Mouse (Mus musculus) liver, postnatal 0 days (tissue): ENCODE results near the gene Nf1. TPM values are rescaled to one million over a fixed set of nuclear protein-coding genes. Genes with fewer than 3 reads are reported as not detected.

Experiments used
- ATAC-seq: fragments of 200-750 bp; cut with Nextera tagmentation; 2 replicates; pipeline ENCODE4 v1.8.0; 2017; ENCODE audit warnings: mild to moderate bottlenecking, moderate library complexity
- DNase-seq: peaks from one replicate; pipeline ENCODE4 v3.0.0-alpha.2; 2016
- H3K27ac ChIP-seq: fragments of 300-500 bp; sonication (generic); 2 replicates; pipeline ENCODE4 v1.5.1; 2014; ENCODE audit warnings: antibody characterized with exemption, moderate library complexity, mild to moderate bottlenecking, low read depth
- H3K27me3 ChIP-seq: fragments of 300-500 bp; sonication (generic); 2 replicates; pipeline ENCODE4 v1.6.1; 2014; ENCODE audit warnings: low read length, control low read depth, mixed read lengths; ENCODE audit not compliant: insufficient read depth
- H3K36me3 ChIP-seq: fragments of 300-500 bp; sonication (generic); replicated peaks from 2 replicates; pipeline ENCODE4 v1.6.1; 2014; ENCODE audit warnings: mild to moderate bottlenecking, control low read depth, low read length, moderate library complexity, mixed read lengths; ENCODE audit not compliant: insufficient read depth
- H3K4me1 ChIP-seq: fragments of 300-500 bp; sonication (generic); 2 replicates; pipeline ENCODE4 v1.6.1; 2014; ENCODE audit warnings: antibody characterized with exemption, mild to moderate bottlenecking, control low read depth; ENCODE audit not compliant: insufficient read depth
- H3K4me2 ChIP-seq: fragments of 300-500 bp; sonication (generic); 2 replicates; pipeline ENCODE4 v1.6.1; 2014; ENCODE audit warnings: low read depth, mild to moderate bottlenecking, low read length, moderate library complexity, mixed read lengths
- H3K4me3 ChIP-seq: fragments of 300-500 bp; sonication (generic); 2 replicates; pipeline ENCODE4 v1.5.1; 2014; ENCODE audit warnings: low read depth, low read length
- H3K9ac ChIP-seq: fragments of 300-500 bp; sonication (generic); replicated peaks from 2 replicates; pipeline ENCODE4 v1.6.1; 2014; ENCODE audit warnings: mild to moderate bottlenecking, moderate library complexity
- H3K9me3 ChIP-seq: fragments of 300-500 bp; sonication (generic); 2 replicates; pipeline ENCODE4 v1.6.1; 2016; ENCODE audit warnings: mild to moderate bottlenecking, control low read depth, low read length, mixed read lengths
- CTCF ChIP-seq: sonication (generic); IDR thresholded peaks from 2 replicates; pipeline ENCODE4 v1.5.1; 2016; ENCODE audit warnings: antibody characterized with exemption, low read depth
- EP300 ChIP-seq: IDR thresholded peaks from 2 replicates; pipeline ENCODE4 v1.6.1; 2016; ENCODE audit warnings: antibody characterized with exemption, low read depth, mild to moderate bottlenecking
- WGBS: fragments of 180-500 bp; shearing (Covaris S2); extraction: QIAGEN DNeasy Blood & Tissue Kit; methylation state at CpG from one replicate; pipeline ENCODE4 v1.1.7; 2014; ENCODE audit not compliant: insufficient replicate concordance; 5-methylcytosine and 5-hydroxymethylcytosine counted together
- polyA plus RNA-seq: library from polyadenylated mRNA; unstranded; fragments of >200 nt; fragmentation: Nextera tagmentation; extraction: Ambion mirVana; gene quantifications from 2 replicates; pipeline ENCODE4 v1.2.1, GENCODE M21; 2015

The Nf1 gene
- polyA plus RNA-seq, 1 experiment from 2014 or later, result 2.7 TPM

DNA sequence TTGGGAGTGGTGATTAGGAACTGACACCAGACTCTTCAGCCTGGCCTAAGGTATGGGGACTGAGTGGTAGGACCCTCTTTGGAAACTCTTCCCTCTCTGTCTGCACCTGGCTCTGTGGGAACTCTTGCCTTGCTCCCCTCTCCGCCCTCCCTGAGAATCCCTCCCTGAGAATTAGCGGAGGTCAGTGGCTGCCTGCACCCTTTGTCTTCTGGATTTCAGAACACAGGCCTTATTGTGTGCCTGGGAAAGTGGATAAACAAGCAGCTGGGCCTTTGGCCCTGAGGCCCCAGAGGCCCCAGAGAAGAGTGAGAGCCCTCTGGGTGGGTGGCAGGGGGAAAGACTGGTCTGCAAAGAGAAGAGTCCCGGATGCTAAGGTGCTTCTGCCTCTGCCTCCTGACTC is 273.6 kb downstream of the Nf1 start:
- DNase-seq, result no peak
- Histone ChIP-seq H3K9me3 (no peaks in the 10 kb centered on the region), H3K36me3 (no peaks in the 10 kb centered on the region), H3K4me1 (peaks cover 10% of the 10 kb centered on the region), H3K9ac (no peak overlapping the region), H3K27ac (no peak overlapping the region), H3K27me3 (no peaks in the 10 kb centered on the region), H3K4me2 (no peak overlapping the region), H3K4me3 (no peak overlapping the region)
- no peak for TF ChIP-seq EP300
- TF ChIP-seq CTCF, result no peak
- 74% methylated on average over 3 of the region's 3 CpGs for WGBS
- ATAC-seq, result no peak

DNA sequence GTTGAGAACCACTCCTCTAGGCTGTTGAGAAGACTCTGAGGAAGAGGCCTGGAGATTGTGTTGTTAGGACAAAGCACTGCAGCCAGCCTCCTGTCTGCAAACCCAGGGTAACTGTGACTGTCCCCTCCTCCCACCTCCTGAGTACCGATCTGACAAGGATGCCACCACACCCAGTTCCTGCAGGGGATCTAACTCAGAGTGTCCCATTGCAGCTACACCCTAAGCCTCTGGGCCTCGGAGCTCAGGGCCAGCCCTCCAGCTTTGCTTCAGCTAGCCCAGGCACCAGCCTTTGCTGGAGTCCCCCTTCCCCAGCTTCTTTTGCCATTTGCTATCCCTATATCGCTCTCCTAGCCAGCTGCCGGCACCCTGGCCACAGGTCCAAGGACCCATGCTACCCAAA is 274.2 kb downstream of the Nf1 start:
- no peak for ATAC-seq
- H3K4me3 ChIP-seq, result no peak overlapping the region
- no peak for DNase-seq
- no peak overlapping the region for H3K9ac ChIP-seq
- no peaks in the 10 kb centered on the region for H3K9me3 ChIP-seq
- peaks cover 10% of the 10 kb centered on the region for H3K4me1 ChIP-seq
- WGBS, result 58% methylated on average over 4 of the region's 4 CpGs
- H3K36me3 ChIP-seq, result no peaks in the 10 kb centered on the region
- no peak overlapping the region for H3K4me2 ChIP-seq
- TF ChIP-seq CTCF (no peak), EP300 (no peak)
- no peaks in the 10 kb centered on the region for H3K27me3 ChIP-seq
- H3K27ac ChIP-seq, result no peak overlapping the region

DNA sequence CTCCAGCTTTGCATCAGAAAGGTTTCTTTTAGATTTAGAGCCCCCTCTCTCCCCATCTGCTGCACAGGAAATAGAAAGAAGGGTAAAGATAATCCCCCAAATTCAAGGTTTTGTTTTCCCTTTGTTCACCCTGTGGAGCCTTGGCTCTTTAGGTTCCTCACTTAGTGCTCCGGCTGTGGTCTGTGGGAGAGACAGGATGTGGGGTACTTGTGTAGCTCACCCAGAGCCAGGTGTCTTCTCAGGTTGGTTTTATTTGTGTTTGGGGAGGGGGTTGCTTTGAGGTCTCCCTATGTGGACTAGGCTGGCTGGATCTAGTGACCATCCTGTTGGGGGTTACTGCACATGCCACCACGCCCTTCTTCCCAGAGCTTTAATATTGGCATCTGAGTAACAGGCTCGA is 275.4 kb downstream of the Nf1 start:
- no peaks in the 10 kb centered on the region for H3K9me3 ChIP-seq
- no peak overlapping the region for H3K4me3 ChIP-seq
- no peak overlapping the region for H3K9ac ChIP-seq
- H3K4me2 ChIP-seq, result no peak overlapping the region
- H3K27me3 ChIP-seq, result no peaks in the 10 kb centered on the region
- H3K4me1 ChIP-seq, result peaks cover 10% of the 10 kb centered on the region
- 68% methylated on average over 3 of the region's 3 CpGs for WGBS
- ATAC-seq (no peak), DNase-seq (no peak)
- H3K27ac ChIP-seq, result no peak overlapping the region
- TF ChIP-seq CTCF (no peak), EP300 (no peak)
- H3K36me3 ChIP-seq, result no peaks in the 10 kb centered on the region

DNA sequence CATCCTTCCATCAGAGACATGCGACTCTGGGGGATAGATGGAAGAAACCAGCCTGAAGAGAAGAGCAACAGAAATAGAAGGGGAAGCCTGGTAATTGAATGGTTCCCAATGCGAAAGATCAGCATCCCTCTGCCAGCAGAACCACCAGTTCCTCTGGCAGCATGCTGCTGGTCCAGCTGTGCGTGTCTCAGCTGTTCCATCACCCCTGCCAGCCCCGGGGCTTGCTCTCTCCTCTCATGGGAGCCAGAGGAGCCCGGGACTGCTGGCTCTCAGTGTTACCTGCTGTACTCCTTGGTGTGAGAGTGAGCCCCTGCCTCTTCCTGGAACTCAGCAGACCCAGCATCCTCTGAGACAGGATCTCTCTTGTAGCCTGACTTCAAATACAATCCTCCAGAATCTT is 276.4 kb downstream of the Nf1 start:
- WGBS, result 46% methylated on average over 5 of the region's 5 CpGs
- H3K4me3 ChIP-seq, result no peak overlapping the region

DNA sequence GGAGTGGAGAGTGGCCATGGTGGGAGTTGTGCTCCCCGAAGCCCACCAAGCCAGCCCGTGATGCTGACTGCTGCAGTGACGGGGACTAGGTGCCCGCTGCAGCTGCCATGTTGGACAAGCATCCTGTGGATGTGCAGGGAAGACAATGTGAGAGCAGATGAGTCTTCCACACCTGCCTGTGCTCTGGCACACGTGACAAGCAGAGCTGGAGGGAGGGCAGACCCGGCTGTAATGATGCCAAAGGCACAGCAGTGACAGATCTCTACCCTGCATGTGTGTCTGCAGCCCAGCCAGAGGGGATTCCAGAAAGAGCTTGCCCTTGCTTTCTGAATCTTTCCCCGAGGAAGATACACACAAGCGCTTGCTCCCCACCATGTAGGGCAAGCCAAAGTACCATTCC is 278.5 kb downstream of the Nf1 start:
- Histone ChIP-seq H3K9ac (no peak overlapping the region), H3K4me2 (no peak overlapping the region), H3K27ac (no peak overlapping the region), H3K27me3 (no peaks in the 10 kb centered on the region), H3K9me3 (no peaks in the 10 kb centered on the region), H3K4me3 (no peak overlapping the region), H3K36me3 (no peaks in the 10 kb centered on the region), H3K4me1 (no peaks in the 10 kb centered on the region)
- 81% methylated on average over 8 of the region's 8 CpGs for WGBS
- DNase-seq (no peak), ATAC-seq (no peak)
- no peak for TF ChIP-seq EP300
- TF ChIP-seq CTCF, result no peak

More for the DNA sequence above, 276.4 kb downstream of the Nf1 start:
- no peaks in the 10 kb centered on the region for H3K27me3 ChIP-seq
- ATAC-seq (no peak), DNase-seq (no peak)
- H3K36me3 ChIP-seq, result no peaks in the 10 kb centered on the region
- no peak overlapping the region for H3K9ac ChIP-seq
- H3K4me2 ChIP-seq, result no peak overlapping the region
- no peak overlapping the region for H3K27ac ChIP-seq
- no peaks in the 10 kb centered on the region for H3K9me3 ChIP-seq
- peaks cover 4% of the 10 kb centered on the region; the same call in 1 of the 2 replicates for H3K4me1 ChIP-seq
- TF ChIP-seq EP300 (no peak), CTCF (no peak)

DNA sequence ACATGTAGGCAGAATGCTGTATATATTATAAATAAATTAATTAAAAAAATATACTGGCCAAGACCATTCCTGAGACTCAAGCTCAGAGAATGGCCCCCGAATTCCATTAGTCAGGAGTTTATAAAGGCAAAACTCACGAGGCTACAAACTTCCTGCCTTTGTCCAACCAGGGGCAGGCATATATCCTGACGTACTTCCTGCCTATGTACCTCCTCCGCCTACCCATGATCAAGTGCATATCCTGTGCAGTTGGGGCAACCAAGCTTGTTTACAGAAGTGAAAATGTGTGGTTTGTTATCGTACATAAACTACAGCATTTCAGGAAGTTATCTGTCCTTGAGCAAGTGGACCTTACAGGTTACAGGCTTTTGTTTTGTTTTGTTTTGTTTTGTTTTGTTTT is 283.5 kb downstream of the Nf1 start:
- no peaks in the 10 kb centered on the region for H3K4me1 ChIP-seq
- no peak overlapping the region for H3K9ac ChIP-seq
- TF ChIP-seq EP300, result no peak
- no peak for TF ChIP-seq CTCF
- H3K4me2 ChIP-seq, result no peak overlapping the region
- H3K27me3 ChIP-seq, result no peaks in the 10 kb centered on the region
- peak; percentile 74 for ATAC-seq
- no peak overlapping the region for H3K4me3 ChIP-seq
- H3K27ac ChIP-seq, result peak overlapping the region; percentile 57; the same call in 1 of the 2 replicates
- H3K36me3 ChIP-seq, result no peaks in the 10 kb centered on the region
- 39% methylated on average over 5 of the region's 5 CpGs for whole genome bisulfite sequencing
- DNase-seq, result no peak
- no peaks in the 10 kb centered on the region for H3K9me3 ChIP-seq

DNA sequence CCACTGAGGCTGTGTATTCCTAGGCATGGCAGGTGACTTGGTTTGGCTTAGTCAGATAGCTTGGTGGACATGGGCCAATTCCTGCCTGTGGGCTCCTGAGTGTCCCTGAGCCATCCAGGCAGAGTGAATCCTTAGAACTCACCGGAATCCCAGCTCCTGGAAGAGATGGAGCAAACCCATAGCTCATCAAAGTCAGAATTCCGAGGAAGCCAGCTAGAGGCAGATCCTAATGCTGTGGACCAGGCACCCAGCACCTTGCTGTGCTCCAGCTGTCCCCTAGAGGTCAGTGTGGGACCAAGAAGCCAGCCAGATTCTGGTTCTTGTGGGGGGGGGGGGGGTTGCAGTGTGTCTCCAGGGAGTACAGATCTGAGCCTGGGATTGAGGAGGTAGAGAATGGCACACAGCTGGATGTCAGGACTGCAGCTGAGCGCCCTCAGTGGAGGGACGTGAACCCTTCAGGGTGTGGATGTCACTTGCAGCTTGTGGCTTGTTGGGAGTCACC is 285.4 kb downstream of the Nf1 start:
- no peak overlapping the region for H3K27ac ChIP-seq
- ATAC-seq, result peak; percentile 51; the same call in 1 of the 2 replicates
- DNase-seq, result peak; percentile 70
- H3K27me3 ChIP-seq, result no peaks in the 10 kb centered on the region
- WGBS, result 20% methylated on average over 4 of the region's 4 CpGs
- no peaks in the 10 kb centered on the region for H3K9me3 ChIP-seq
- no peak overlapping the region for H3K4me3 ChIP-seq
- no peak overlapping the region for H3K4me2 ChIP-seq
- no peaks in the 10 kb centered on the region for H3K36me3 ChIP-seq
- H3K4me1 ChIP-seq, result no peaks in the 10 kb centered on the region
- no peak overlapping the region for H3K9ac ChIP-seq
- peak; percentile 85 for TF ChIP-seq CTCF
- TF ChIP-seq EP300, result no peak
